Mouse (Mus musculus): ENCODE data around the gene Gstm5.

The Gstm5 gene

DNA sequence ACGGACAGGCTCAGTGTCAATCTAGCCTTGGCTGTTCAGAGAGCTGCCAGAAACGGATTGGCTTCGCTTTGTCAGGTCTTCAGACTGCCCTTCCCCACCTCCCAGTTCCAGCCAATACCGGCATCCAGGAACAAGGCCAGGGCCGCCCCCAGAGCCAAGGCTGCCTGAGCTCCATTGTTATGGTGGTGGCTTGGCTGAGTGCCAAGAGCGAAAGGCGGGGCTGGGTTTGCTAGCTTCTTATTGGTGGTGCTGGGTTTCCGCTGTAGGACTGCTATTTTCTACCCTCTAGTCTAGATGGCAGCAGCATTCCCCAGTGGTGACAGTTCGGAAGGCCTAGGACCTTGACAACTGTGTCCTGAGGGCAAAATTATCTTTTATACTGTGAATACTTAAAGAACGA, 36.0 kb downstream of the Gstm5 start, which contains the start of gene Gstm7:
TSS of gene Gstm7 (minus strand) at position 148 of the 400 bp plus-strand sequence.
- peak; percentile 90 for DNase-seq (ENCODE audit: low read depth, low spot score)

DNA sequence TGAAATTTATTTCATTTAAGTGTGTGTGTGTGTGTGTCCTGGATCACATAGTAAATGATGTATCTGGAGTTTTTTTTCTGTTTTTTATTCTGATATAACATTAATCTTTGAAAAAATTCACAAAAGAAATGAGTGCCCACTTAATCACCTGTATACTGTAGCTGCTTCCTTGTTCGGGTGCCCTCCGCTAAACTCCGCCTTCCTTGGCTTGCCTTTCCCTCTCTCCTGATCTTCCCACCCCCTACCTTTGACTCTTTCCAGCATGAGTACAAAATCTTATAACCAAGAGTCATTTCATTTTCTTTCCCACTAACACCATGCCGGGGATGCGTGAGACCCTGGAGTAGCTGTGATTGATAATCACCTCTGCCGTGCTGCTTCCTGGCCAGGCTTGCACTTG, 36.5 kb downstream of the Gstm5 start:
- DNase-seq (ENCODE audit: low read depth, low spot score): no peak

DNA sequence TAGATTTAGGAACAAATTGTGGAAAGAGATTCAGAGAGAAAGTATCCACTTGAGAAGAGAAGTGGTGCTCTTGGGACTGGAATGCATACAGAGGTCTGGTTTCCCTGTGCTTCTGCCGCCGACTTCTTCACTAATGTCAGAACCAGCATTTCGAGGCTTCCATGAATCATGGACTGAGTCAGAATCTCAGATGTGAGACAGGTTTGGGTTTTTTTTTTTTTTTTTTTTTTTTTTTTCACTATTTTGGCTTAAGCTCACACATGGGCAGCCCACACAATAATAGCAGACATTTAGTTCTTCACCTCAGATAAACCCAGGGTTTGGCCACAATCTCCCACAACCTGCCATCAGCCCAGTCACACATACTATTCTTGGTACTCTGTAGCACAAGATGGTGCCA, 39.6 kb downstream of the Gstm5 start:
- DNase-seq (ENCODE audit: low read depth, low spot score): no peak

DNA sequence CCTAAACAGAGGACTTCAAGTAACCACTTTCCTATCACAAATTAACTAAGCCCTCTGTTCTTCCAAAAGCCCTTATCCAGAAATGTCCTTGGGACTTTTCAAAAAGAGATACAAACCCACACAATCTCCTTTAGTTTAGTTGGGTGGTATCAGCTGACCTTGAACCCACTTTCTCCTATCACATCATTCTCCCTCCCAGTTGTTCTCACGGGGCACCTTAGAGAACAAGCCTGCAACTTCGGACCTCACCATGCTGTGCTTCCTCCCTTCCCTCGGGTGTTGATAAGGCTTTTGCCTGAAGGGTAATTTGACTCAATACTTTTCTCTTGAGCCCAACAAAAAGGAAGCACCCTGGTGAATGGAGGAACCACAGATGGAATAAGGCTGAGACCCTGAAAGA, 40.3 kb downstream of the Gstm5 start:
- no peak for DNase-seq (ENCODE audit: low read depth, low spot score)

DNA sequence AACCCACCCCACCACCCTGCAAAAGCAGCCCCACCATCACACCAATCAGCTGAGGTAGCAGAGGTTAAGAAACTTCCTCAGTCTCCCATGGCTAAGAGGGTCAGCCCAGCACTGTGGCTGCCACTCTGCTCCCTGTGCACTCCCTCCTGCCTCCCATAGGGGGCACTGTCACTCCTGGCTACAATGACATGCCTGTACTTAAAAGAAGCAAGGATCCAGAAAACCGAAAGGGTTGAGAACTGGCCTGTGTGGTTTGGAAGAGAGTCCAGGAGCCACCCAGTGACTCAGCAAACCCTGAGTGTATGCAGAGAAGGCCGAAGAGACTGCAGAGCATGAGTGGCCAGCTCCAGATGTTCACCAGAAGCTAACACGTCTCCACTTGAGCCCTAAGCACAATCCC, 43.8 kb downstream of the Gstm5 start:
- DNase-seq (ENCODE audit: low read depth, low spot score): peak; percentile 29

DNA sequence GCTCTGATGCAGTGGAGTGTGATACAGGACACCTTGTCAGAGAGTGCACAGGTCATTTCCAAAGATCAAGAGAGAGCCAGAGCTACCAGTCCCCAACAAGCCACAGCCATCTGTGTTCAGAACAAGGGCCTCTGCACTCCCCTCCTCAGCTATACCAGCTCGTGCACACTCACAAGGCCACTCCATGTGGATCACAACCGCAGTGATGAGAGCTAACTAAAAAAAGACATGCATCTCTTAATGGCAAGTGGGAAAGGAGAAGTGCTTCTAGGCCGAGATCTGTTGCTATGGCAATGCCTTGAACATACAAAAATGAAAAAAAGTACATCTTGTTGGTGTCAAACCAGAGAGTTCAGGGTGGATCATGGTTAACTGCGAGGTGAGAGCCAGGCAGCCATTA, 44.2 kb downstream of the Gstm5 start:
- no peak for DNase-seq (ENCODE audit: low read depth, low spot score)

DNA sequence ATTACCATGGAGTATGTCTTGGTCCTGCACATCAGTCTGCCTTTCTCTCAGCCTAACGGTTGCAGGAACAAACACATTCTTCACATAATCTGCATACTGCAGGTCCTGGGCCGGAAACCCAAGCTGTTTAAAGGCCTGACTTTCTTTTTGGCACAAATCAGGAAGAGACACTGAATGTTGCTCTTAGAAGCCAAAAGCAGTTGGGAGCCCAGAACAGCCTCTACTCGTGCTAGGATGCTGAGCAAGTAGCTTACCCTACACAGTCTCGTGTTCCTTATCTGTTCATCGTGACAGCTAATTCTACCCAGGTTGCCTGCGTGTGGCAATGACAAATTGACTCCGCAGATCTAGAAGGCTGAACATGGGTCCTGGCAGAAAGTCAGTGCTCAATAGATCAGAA, 44.9 kb downstream of the Gstm5 start:
- DNase-seq (ENCODE audit: low read depth, low spot score): no peak

DNA sequence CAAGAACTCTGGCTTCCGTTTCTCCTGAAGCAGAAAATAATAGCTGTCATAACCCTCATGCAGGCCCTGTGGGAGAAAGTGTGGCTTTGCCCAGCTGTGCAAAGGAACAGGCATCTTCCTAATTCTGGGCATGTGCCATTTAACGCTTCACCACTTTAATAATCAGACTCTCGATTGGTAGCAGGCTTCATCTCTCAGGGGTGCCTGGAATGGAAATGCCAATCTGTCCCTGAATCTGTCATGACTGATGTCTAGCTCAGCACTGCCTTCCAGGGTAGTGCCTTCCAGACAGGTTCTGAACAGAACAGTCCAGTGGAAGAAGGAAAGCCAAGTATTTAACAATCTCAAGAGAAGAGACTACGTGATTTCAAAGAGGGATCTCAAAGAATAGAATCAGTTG, 45.6 kb downstream of the Gstm5 start:
- DNase-seq (ENCODE audit: low read depth, low spot score): no peak

DNA sequence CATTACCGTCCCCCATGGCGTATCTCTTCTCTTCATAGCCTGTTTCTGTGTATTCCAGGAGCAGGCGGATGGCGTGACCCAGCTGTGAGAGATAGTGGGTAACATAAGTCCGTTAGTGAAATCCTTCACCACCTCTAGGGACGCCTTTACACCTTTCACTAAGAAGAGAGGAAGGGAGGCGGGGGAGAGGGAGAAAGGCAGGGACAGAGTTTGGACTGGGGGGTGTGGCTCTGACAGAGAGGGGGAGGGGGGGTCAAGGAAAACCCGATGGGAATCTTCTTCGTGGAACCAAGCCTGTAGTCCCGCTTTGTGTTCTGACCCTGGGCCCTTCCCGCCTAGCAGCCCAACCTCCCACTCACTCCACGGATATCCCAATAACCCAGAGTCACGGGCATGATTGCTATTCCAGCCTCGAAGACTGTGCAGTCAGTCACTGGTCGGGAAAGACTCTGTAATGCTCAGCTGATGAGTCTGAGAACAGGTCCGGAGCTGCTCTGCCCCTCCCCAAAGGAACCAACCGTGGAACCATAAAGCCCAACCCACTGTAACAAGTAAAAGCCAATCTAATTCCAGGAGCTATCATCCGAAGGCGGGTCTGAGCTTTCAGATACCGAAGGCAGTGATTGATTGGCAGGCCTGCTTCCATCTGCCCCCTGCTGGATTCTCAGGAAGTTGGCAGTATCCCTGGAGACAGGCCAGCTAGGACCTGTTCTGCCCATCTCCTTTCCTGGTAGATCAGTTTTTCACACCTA, 47.8 kb downstream of the Gstm5 start, which contains the start of gene Gstm6:
TSS of gene Gstm6 (minus strand) at position 511 of the 752 bp plus-strand sequence.
- no peak for DNase-seq (ENCODE audit: low read depth, low spot score)

DNA sequence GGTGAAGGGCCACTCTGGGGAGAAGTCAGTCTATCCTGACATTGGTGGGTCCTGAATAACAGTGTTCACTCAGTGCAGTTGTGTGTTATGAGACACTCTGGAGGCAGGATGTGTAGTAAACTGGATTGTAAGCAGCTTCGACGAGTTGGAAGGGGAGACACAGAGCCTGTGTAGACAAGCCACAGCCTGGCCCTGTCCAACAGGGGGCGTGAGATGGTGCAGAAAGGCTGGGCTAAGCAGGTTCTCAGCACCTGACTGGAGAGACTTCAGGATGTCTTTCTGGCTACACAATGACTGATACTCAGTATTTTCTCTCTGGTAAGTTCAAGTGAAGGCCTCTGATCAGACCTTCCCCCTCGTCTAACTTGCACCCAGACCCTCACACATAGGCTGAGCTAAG, 50.1 kb downstream of the Gstm5 start:
- DNase-seq (ENCODE audit: low read depth, low spot score): no peak
